Mouse (Mus musculus): ENCODE data around the gene BC048679. TPM values are rescaled to one million over a fixed set of nuclear protein-coding genes. Genes with fewer than 3 reads are reported as not detected.
"Not testable (repeated sequence)": the region's sequence is repeated elsewhere in the genome, so short reads cannot be mapped to it uniquely, and the experiment has no call there.

BC048679 gene
- total RNA-seq (2021) = not detected
- long read RNA-seq, experiment 1 = 0 reads
- long read RNA-seq, experiment 2 = 0 reads

DNA sequence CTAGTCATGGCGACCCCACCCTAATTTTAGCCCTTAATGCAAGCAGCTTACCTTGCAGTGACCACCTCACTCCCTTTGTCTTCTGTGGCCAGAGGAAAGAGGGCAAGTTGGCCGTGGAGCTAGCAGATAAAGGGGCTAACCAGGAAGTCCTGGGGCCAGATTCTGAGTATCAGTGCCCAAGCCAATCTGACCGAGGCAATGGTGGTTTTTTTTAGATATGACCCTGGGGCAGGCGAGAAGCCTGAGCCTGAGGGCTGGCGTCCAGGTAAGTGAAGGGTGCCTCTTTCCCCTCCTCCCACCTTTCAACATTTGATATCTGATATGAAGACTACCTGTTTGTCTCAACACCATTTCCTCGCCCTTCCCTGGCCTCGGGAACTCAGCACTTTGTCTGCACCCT is at the start of gene BC048679:
Gene BC048679 (minus strand): TSS at position 101 of the 400 bp plus-strand sequence.
- no peak for DNase-seq

DNA sequence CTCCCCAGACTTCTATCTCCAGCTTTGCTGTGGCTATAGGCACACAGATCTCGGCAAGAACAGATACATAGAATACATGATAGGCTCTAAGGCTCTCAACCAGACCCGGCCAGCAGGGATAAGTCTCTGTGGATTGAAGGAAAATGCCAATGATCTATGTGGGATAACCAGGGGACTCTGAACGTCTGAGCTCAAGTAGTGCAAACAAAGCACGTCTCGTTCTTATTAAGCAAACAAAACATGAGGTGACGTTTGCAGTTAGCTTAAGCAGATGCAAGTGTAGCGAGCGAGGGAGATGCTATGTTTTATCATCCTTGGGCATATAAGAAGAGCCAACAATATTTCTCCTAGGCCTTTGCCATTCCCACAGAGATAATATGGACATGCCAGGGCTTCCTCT is 44.9 kb upstream of the BC048679 start:
- no peak for DNase-seq

DNA sequence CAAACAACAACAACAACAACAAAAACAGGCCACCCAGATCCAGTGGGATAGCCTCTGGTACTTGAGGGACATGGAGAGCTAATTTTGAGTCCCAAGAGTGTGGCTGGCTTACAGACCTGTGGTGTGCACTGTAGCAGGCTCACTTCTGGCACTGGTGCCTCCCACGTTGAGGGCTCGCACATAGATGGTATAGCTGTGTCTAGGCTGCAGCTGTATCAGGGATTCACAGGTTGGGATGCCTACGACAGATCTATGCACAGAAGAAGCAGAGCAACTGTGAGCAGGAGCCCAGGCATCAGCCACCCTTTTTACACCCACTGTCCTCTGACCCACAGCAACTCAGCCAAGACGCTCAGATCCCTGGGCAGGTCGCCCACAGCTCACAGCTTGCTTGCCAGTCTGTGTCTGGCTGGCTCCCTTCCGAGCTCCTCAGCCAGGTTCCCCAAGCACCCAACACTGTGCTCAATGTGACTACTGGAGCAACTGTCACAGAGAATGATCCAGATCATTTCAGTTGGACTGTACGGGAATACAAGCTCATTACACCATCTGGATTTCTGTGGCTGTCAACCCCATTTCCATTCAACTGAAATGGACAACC is 43.9 kb upstream of the BC048679 start:
- DNase-seq = peak; percentile 80

DNA sequence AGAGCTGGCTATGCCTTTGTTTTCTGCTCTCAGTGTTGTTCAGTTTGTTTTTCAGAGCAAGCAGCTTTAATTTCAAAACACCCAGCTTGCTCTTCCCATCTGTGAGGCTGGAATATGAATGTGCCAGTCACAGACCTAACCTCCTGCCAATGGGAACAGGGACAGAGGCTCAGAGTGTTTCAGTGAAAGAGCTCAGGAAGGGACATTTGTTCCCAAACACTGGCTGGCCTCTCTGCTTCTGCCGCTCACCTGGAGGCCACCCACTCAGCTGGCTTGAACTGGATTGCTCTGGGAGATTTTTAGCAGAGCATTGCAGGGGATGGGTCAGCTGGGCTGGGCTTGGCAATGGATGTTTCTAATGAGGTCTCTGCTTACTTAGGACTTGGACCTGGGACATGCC is 42.9 kb upstream of the BC048679 start:
- DNase-seq = no peak

DNA sequence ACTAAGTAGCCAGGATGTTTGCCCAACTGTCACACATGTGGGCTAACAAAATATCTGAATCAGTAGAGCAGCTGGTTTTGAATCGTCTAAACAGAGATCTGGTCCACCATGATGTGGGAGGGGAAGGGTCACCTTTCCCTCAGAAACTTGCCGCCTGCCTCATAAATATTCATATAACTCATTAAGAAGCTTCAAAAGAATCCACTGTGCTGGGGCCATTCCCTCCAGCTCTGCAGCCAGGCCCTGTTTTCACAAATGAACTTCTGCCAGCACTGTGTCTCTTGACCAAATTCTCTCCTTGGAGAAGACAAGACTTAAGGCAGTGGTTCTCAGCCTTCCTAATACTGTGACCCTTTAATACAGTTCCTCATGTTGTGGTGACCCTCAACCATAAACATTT is 41.5 kb upstream of the BC048679 start:
- no peak for DNase-seq

DNA sequence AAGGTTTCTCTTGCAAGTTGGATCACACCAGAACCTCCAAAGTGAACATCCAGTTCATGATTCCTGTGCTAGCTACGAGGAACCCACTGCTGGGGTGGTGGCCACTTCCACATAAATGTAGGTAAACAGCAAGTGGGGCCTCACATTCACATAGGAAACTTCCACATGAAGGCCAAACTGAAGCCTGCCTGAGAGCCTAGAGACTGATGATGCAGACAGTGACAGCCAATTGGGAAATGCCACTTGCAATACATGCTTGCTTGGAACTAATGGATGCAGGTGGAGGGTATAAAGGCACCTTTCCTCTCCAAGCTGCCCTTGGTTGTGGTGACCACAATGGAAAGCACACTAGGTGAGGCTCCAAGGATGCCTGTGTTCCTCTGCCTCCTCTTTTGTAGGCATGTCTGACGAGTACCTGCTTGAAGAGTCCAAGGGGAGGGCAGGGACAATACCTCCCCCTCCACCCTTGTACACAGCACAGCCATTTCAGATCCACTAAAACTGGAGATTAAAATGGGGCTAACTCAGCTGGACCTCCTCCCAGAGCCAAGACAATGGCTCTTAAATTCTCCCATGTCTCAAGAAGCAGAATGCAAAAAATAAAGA is 40.1 kb upstream of the BC048679 start:
- DNase-seq = peak; percentile 48

DNA sequence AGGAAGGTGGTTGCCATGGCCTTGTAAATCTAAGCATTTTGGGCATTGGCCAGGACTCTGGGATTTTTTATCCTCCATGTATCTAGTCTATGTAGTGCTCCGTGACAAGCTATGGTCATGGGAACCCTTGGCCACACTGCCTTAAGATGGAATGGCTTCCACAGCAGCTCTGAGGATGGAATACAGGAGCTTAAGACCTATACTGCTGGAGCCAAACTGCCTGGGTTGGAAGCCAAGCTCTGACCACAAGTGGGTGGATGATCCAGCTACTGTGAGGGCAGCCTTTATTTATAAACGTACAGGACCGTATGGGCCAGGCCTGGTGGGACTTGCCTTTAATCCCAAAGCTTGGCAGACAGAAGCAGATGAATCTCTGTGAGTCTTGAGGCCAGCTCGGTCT is 38.4 kb upstream of the BC048679 start:
- no peak for DNase-seq

DNA sequence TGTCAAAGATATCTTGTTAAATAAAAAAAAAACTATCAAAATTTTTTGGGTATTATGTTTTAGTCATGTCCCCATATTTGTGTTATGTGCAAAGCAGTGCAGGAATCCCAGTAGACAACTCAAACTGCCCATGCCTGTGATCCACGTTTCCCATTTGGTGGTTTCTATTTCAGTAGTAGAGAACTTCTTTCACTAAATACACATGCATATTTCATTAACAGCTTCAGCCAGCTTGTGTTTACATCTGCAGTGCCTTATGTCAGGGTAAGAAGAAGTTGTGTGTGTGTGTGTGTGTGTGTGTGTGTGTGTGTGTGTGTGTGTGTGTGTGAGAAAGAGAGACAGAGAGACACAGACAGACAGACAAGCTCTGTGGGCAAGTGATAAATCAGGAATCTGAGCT is 33.4 kb upstream of the BC048679 start:
- DNase-seq = no peak

DNA sequence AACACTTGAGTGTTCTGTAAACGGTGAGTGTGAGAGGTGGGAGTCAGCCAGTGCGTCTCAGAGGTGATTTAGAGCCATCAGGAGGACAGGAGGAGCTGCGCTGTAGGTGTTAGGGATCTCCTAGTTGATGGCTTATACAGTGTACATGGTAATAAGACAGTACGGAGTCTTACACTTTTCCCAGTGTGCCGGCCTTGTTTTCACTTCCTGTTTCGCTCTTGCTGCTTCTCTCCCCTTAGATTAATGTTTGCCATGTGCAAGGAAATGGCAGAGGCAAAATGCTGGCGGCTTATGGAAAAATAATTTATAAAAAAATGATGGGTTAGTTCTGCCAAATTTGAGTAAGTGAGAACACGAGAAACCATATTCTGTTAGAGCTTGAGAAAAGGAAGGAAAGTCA is 30.8 kb upstream of the BC048679 start:
- DNase-seq = no peak

DNA sequence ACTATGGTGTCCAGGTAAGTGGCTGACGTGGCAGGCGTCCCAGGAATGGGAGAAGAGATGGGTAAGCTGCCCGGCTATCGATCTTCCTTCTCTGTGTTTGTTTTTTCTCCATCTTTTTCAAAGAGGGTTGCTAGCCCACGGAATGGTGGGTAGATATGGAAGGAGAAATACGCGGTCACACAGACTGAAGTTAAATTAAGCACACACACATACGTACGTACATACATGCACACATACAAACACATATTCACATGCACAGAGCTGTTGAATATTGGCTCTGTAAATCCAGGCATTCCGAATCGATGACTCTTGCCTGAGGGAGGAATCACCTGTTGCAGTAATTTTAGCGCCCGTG is 25.6 kb upstream of the BC048679 start:
- DNase-seq = no peak

DNA sequence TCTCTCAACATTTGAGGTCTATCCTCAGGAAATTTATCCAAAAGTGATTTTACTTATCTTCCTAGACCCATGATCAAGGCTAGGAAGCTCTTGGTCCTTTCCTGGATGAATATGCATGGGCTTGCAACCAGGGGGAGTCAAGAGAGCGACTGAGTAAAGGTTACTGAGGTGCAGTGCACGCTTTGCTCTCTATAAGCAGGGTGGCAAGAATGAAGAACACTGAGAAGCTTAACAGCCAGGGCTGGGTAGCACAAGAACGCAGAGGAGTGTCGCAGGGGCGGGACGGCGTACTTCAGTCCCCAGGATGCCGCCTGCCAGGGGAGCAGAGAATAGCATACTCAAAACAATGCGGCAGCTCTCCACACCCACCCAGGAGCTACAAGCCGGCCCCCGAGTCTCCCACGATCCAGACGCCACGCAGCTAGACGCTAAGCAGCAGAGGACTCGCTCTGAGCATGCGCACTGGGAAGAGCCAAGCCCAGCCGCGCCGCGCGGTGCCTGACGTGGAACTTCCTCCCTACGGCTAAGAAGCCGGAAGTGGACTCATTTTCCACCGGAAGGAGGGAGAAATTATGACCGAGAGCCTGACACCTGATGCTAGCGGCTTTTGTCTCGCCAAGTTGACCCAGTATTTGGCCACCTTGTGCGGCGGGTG is 25.1 kb upstream of the BC048679 start:
- DNase-seq = peak; percentile 91

DNA sequence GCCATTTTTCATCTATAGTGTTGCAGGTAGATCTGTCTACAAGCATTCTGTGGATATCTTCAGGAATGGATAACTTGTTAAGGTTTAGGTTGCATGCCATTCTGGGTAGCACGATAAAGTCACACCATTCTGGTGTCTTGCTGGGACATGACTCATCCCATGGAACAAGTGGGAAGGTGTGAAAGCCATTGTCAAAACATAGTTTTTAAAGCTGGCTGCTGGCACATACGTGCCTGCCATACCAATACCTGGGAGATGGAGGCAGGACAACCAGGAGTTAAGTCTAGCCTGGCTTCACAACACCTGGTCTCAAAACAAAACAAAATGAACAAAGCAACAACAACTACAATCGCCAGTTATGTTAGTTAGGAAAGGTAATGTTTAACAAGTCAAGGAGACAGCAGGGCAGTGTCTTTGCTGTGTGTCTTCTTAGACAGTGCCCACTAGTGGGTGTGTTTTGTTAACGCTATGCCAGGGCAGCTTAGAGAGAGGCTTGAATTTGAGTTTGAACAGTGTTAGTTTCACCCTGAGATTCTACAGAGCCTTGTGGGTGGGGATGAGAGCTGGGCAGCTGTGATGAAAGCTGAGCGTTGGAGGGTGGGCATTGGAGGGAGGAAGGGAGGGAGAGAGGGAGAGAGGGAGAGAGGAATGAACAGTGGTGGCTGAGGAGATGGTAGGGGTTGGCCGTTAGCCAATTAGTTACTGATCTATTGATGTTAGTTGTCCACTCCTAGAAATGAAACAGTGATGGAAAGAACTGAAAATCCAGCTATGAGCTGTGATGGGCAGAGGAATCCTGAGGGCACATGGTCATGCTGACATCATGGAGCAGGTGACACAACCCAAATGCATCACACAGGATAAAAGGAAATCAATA is 18.3 kb upstream of the BC048679 start:
- no peak for DNase-seq

DNA sequence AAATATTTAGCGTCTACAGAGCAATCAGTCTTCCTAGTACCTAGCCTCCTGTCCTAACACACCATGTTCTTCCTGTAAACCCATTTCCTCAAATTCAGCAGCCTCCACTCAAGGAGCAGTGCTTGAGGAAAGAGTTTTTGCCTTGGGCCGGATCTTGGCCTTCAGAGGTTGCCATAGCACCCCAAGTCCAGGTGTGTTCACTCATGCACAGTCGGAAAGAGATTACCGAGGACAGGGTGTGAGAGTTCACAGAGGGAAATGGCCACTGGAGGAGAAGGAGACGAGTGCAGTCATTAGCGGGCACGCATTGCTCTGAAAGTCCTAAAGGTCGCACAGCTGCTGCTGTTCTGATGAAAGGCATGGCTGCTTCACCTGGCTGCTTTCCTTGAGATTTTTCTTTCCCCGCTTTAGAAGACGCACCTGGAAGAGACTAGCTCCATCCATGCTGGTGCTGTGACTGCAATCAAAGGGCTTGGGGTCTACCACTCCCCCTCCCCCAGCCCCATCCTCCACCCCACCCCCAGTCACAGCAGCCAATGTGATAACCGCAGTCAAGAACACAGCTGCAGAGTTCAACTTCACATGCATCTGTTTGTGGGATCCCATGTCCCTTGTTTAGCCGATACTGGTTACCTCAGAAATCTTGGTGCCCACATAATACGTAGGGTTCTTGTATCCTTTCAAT is 17.0 kb upstream of the BC048679 start:
- DNase-seq = no peak

DNA sequence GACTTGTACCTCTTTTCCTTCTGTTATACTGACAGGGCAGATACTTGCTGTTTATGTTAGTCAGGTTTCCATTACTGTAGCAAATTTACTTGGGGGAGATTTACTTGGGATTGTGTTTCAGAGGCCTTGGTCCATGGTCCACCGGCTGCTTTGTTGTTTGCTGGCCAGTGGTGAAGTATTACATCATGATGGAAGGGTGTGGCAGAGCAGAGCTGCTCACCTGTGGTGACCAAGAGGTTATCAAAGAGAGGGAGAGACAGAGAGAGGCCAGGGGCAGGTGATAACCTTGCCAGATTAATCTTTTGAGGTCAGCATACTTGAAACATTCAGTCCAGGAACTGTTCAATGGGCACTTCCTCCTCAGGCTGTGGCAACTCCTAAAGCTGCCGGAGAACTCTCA is 3.0 kb upstream of the BC048679 start:
- no peak for DNase-seq

DNA sequence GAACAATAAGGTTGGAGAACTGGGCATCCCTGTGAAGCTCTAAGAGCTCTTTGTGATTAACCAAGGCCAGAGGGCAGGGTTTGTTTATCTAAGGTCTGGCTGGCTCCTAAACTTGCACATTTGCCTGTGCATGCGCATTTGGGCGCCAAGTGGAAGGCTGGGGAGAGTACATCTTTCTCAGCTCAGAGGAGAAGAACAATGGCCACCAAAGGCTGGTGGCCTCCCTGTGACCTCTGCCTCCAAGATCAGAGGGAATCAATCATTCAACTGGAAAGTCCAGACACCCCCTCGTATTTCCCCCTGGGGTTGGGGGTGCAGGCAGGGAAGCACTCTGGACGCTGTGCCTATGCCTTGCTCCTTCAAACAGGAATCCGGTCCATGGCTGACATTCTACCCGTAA is 910 bp downstream of the BC048679 start:
- DNase-seq = no peak

DNA sequence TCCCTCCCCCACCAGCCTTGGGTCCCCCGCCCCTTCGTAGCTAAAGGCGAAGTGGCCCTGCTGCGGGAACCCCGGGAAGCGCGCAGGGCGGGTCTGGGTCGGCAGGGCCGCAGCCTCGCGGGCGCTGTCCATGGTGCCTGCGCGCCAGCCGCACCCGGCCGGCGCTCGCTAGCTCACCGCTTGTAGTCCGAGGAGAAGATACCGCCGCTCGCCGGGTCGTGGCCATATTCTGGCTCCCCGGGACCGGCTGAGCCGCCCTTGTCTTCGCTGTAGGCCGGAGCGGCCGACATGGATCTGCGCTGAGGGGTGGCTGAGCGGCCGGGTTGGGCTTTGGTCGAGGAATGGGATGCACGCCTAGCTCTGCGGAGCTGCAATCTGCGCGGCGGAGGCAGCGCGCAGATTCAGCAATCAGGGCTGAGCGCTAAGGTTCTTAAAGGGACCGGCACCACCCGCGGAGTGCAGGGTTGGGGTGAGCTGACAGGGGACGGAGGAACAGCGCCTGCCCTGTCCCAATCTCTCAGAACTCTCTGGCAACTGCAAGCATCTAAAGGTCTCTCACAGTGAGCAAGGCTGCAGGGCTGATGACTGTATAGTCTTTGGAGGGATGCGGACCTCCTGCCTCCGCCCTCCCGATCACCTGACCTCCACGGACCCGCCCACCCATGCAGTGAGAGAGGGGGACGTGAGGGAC is 4.6 kb downstream of the BC048679 start, which contains the start of gene Ap3b2:
Gene Ap3b2 (minus strand): TSS at position 595 of the 691 bp plus-strand sequence.
- peak; percentile 86 for DNase-seq

DNA sequence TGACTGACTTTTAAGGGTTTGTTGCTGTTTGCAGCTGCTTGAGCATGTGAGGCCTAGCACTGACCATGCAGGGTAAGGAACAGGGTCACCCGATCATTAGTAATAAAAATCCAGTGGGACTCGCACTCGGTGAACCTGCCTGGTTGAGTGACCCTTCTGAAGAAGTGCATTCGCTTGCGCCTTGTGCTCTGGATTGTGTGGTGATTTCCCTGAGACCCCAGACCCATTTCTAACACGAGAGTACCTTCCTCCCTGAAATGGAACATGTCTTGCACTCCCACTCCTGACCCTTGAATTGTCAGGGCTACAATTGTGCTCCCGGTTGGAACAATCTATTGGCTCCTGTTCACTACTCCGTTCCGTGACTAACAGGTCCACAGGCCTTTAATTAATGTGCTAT is 5.5 kb downstream of the BC048679 start:
- DNase-seq = no peak

DNA sequence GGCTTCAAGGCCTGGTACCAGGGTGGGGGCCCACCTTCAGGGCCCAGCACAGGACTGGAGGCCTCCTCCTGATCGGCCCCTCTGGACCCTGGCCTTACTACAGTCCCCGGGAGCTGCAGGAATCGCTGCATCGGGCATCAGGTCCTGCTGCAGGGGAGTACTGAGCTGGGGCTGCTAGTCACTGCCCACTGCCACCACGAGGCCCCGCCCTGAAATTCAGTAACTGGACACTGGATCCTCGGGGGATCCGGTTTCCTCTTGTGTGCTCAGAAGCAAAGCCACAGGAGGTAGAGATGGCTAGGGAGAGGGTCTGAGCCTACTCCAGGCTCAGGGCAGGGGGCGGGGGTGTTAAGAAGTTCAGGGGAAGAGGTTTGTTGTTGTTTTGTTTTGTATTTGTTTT is 8.4 kb downstream of the BC048679 start:
- DNase-seq = no peak

DNA sequence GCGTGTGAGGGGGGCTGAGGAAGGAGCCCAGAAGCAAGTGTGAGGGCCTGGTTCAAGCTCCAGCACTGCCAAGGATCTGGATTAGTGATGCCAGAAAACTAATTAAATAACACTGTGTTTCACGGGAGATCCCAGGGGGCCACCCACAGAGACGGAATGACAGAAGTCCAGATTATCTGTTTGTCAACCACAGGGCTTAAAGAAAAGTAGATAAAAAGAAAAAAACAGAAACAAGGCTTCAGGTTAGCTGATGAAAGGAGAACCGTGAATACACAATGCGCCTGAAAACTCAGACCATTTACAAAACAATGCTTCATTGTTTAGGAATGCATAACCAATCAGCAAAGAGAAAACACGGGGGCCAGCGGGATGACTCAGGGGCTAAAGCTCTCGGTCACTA is 17.3 kb downstream of the BC048679 start:
- no peak for DNase-seq

DNA sequence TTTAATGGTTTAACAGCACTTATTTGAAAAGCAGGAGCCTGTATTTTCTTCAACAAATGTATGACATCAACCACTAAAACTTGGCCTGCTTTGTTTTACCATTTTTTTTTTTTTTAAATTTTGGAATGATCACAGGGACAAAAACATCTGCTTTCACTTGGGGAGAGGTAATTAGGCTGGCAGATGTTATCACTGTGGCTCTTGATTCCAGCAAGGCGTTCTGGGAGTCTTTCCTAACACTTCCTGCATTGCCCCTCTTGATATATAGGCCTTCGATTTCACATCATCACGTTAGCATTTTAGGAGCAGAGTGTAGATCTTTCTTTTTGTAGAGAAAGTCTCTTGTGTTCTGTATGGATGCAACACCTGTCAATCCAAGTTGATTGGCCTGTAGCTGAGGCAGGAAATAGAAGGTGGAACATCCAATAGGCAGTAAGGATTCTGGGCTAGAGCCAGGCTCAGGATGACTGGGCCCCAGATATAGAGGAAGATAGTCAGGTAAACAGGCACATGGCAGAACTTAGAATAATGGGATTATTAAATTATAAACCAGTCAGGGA is 18.5 kb downstream of the BC048679 start:
- DNase-seq = no peak

DNA sequence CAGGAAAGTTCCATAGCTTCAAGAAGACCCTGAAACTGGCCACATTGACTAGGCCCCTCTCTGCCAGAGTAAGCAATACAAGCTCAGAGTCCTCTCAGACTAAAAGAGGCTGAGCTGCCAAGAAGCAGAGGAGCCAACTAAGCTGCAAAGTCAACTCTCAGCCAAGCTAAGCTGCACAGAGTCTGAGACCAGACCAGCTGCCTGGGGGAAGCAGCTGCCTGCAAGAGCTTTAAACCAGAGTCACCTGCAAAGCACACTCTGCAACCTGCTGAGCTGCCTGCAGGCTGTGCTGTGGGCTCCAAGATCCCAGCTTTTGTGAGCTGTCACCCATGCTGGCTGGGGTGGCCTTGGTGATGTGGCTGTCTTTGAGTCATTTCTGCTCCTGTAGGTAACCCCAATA is 19.8 kb downstream of the BC048679 start:
- not testable (repeated sequence) for DNase-seq

All from adrenal gland, postnatal 10 days (tissue).